Mouse (Mus musculus): ENCODE data around the gene Batf3.

Batf3 gene

DNA sequence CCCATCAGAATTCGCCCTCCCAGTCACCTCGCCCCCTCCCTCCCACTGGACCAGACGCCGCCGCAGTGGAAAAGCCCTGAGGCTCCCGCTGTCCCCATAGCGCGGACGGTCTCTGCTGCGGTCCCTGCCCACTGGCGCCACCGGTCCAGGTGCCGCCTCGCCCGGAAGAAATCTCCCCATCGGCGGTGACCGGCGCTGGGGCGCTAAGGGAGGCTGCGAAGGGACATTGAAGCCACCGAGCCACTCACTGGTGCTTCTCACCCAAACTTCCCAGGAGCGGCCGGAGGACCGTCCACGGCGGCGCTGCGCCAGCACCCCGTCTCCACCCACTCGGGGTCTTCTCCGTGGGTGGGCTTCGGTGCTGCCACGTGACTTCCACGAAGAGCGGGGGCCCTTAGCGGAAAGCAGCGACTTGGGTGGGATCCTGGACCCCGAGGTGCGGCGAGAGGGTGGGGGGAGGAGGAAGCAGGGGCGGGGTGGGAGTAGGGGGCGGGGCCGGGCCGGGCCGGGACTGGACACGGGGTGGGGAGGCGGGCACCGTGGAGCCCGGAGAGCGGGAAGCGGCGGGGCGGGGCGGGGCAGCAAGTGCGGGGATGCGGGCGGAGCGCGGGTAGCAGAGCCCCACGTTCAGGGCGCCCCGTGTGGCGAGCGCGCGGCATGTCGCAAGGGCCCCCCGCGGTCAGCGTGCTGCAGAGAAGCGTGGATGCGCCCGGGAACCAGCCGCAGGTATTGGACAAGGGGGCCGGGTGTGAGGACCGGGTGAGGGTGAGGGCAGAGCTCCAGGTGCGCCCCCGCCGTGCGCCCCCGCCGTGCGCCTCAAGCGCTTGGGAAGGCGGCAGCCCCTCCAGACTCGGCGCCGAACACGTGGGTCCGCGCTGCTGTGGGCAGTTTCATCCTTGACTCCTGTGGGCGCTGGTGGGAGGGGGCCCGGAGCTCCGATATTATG is at the start of gene Batf3:
TSS of gene Batf3 (plus strand) at position 46 of the 946 bp plus-strand sequence.
- peak; percentile 77 for DNase-seq

GRCm38 (mm10) chr1:191053555-191053954 is 44.1 kb upstream of the Batf3 start:
- DNase-seq: no peak

DNA sequence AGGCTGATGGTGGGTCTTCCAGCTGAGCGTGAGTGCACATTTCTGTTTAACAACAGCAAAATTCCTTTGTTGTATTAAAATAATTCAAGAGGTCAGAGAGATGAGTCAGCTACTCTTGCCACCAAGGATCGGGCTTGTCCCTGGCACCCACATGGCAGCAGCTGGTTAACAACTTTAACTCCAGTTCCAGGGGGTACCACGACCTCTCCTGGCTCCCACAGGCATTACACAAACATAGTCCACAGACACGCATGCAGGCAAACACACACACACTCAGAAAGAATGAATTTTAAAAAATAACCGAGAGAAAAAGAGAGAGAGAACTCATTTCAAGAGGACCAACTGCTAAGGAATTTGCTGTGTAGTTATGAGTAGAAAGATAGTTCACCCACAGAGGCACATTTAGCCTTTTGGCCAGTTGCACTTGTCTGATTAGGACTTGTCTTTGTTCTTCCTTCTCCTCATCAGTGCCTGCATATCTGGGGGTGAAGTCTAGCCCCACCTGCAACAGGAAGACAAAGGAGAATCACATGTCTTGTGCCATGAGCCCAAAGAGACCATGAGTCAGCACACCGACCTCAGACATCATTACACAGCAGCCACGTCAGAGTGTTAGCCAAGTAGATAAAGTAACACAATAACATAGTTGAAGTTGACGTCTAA is 42.6 kb upstream of the Batf3 start:
- DNase-seq: no peak

- no peak for DNase-seq
Observed at GRCm38 (mm10) chr1:191055533-191055873, 42.1 kb upstream of the Batf3 start.

DNA sequence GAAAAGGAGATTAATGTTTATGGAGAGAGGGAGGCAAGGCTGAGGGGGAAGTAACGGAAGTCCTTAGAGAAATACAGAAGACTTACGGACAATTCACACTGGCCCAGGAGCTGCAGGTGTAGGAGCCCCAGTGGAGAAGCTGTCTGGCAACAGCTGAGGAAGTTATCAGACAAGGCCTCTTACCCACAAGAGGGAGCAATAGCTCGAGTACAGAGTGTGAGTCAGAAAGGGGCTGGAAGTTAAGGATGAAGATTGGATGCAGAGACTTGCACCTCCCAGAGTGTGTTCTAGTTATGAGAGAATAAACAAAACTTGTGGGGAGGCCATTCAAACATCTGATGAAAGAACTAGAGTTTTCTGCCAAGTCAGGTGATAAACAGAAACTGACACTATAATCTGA is 40.2 kb upstream of the Batf3 start:
- no peak for DNase-seq

DNA sequence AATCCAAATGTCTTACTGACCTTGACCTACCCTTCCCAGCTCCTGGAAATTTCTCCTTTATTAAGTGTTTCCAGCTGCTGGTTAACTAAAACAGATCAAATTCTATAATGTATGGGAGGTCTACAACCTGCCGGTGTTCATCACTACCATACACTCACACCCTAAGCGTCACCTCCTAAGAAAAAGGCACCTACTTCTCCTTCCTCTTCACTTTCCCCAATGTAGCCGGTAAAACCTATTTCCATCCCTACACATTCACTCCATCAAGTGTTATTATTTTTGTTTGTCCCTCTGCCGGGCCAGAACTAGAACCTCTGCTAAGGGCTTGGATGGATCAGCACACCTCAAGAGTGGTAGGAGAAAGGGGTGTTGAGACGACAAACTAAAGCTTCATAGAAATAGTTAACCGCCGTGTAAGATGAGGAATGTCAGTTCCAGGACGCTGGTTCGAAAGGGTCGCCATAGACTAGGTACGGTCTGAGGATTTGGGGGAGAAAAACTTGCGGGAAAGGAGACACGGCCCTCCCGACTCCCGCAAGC is 35.3 kb upstream of the Batf3 start:
- no peak for DNase-seq

GRCm38 (mm10) chr1:191062781-191063485 is 34.7 kb upstream of the Batf3 start, which contains the start of the genes Tatdn3 and Nsl1:
Gene Tatdn3 (minus strand): TSS chr1:191062932.
Gene Nsl1 (plus strand): TSS chr1:191063012.
- DNase-seq: peak; percentile 93

- DNase-seq: no peak
Observed at GRCm38 (mm10) chr1:191063700-191064099, 33.9 kb upstream of the Batf3 start.

DNA sequence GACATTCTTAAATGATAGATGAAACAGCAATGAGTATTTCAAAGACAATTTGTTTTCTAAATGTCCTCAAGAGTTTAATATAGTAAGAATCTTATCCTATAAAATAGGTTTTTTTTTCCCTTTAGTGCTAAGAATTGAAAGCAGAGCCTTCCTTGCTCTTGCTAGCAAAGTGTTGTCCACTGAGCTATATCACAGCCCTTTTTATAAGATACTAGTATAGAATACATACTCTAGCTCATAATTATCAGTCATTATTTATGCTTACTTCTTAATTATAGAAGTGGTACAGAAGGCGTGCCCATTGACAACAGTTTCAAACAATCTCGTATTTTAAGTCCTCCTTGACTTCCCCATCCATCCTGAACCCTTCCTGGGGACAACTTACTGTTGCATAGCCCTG is 33.1 kb upstream of the Batf3 start:
- DNase-seq: no peak

- DNase-seq: no peak
Observed at GRCm38 (mm10) chr1:191065188-191065587, 32.5 kb upstream of the Batf3 start.

DNA sequence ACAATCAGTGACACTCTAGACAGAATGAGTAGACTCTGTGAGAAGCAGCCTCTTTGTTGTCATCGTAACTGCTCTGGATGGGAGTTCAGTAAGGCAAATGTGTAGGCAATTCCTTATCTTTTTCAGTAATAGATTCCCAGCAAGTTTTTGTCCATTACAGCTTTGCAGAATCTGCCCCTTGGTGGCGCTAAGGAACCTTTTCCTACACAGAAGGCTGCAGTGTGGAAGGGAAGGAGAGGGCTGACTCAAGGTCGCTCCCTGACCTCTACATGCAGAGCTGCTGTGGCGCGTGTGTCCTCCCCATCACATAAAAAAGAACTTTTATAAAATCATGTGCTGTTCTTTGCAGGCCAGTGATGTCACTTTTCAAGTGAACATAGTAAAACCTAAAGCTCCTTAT is 29.3 kb upstream of the Batf3 start:
- DNase-seq: peak; percentile 53

GRCm38 (mm10) chr1:191070259-191070658 is 27.4 kb upstream of the Batf3 start:
- DNase-seq: no peak

DNA sequence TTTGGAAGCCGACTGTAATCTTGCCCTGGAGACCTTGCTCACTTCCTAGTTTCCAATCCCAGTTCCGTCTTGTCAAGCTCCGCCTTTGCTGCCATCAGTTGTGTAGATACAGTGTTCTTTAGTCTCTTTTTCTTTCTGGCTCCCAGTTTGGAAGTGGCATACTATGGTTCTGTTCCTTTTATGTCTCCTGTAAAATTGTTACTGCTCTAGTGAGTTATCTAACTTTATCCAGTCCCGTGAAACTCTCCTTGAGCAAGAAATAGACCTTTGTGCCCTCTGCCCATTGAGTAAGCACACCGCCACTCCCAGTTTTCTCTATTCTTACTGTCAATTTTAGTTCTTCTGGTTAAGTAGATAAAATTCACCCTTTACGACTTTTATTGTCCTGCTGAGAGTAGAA is 26.0 kb upstream of the Batf3 start:
- DNase-seq: no peak

- no peak for DNase-seq
Observed at GRCm38 (mm10) chr1:191072329-191072913, 25.2 kb upstream of the Batf3 start.

DNA sequence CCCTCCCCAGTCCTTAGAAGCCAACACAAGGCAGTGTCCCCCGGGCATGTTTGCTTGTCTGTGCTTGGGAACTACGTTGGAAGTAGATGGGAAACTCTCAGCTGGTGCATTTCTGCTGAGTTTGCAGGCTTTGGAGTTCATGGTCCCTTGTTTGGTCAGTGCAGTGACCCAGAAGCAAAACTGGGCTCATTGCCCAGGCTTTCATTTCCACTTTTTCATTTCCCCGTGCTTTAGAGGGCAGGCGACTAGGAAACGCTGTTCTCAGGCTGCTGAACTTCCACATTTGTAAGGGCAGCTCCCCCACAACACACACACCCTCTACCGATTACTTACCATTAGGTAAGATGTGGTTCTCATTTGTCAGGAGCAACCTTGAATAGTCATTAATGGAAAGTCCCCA is 24.6 kb upstream of the Batf3 start:
- peak; percentile 88 for DNase-seq

- DNase-seq: no peak
Observed at GRCm38 (mm10) chr1:191073486-191073885, 24.2 kb upstream of the Batf3 start.

- peak; percentile 82 for DNase-seq
Observed at GRCm38 (mm10) chr1:191075199-191075883, 22.3 kb upstream of the Batf3 start.

GRCm38 (mm10) chr1:191083230-191083629 is 14.4 kb upstream of the Batf3 start:
- no peak for DNase-seq

DNA sequence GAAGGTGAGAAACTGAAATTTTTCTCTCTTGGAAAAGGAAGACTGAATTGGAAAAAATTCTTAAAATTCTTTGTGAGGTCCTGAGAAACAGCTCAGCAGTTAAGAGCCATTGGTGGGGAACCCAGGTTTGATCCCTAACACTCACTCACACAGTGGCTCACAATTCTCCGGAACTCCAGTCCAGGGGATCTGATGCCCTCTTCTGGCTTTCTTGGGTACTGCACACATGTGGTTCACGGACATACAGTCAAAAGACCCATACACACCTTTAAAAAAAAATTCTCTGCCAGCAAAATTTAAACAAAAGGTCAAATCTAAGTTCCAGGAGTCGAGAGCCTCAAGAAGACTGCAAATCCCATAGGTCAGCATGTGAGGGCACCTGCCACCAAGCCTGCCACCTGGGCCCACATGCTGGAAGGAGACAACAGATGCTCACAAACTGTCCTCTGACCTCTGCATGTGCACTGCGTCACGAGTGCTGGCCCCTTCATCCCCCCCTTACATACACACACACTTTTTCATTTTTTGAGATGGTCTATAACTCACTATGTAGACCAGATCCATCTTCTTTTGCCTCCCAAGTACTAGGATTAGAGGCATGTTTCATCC is 12.6 kb upstream of the Batf3 start:
- peak; percentile 83 for DNase-seq

- DNase-seq: no peak
Observed at GRCm38 (mm10) chr1:191085597-191085996, 12.1 kb upstream of the Batf3 start.

- DNase-seq: no peak
Observed at GRCm38 (mm10) chr1:191086304-191086878, 11.3 kb upstream of the Batf3 start.

All from kidney, postnatal 10 days (tissue).